Mouse (Mus musculus) kidney, embryonic 15.5 days (tissue): ENCODE data around the gene Cntf. TPM values are rescaled to one million over a fixed set of nuclear protein-coding genes. Genes with fewer than 3 reads are reported as not detected.

Source experiments
- polyA plus RNA-seq: library from polyadenylated mRNA; unstranded; fragments of >200 nt; fragmentation: Nextera tagmentation; extraction: Ambion mirVana; gene quantifications from 2 replicates; pipeline ENCODE4 v1.2.1, GENCODE M21; 2015

Gene Cntf
- polyA plus RNA-seq, 1 experiment from 2014 or later: 2.5 TPM

Other genes starting within 250 kb of the Cntf start
- gene Fam111a, start 219.9 kb downstream of the Cntf start, polyA plus RNA-seq: 25.3 and 26.3 TPM in 2 replicates
- 0.23 and 0.27 TPM in 2 replicates for gene Gm4952, start 165.7 kb downstream of the Cntf start, polyA plus RNA-seq
- 11.5 and 12.6 TPM in 2 replicates for gene Glyat, start 132.3 kb downstream of the Cntf start, polyA plus RNA-seq
- gene Olfr1442, start 95.2 kb downstream of the Cntf start, polyA plus RNA-seq: not detected in 2 replicates
- not detected in 2 replicates for gene Olfr1443, start 87.5 kb downstream of the Cntf start, polyA plus RNA-seq
- gene Keg1, start 69.8 kb downstream of the Cntf start, polyA plus RNA-seq: 57.5 and 58.1 TPM in 2 replicates
- 15.1 and 15.9 TPM in 2 replicates for gene Zfp91, start 30.5 kb upstream of the Cntf start, polyA plus RNA-seq
- 1.3 and 1.4 TPM in 2 replicates for gene Lpxn, start 30.6 kb upstream of the Cntf start, polyA plus RNA-seq
- not detected in 2 replicates for gene Gm5244, start 81.0 kb upstream of the Cntf start, polyA plus RNA-seq
- gene Olfr1444, start 91.7 kb upstream of the Cntf start, polyA plus RNA-seq: not detected in 2 replicates
- gene Olfr1445, start 118.2 kb upstream of the Cntf start, polyA plus RNA-seq: not detected in 2 replicates
- not detected in 2 replicates for gene Olfr1446, start 127.9 kb upstream of the Cntf start, polyA plus RNA-seq
- not detected in 2 replicates for gene Olfr1447, start 138.1 kb upstream of the Cntf start, polyA plus RNA-seq
- not detected in 2 replicates for gene Olfr1448, start 158.8 kb upstream of the Cntf start, polyA plus RNA-seq
- gene Olfr1449, start 165.2 kb upstream of the Cntf start, polyA plus RNA-seq: not detected in 2 replicates
- not detected in 2 replicates for gene Olfr1450, start 184.6 kb upstream of the Cntf start, polyA plus RNA-seq
- gene Olfr1451, start 229.4 kb upstream of the Cntf start, polyA plus RNA-seq: not detected in 2 replicates